Mouse (Mus musculus) kidney, embryonic 15.5 days (tissue): ENCODE data around the gene Hdgfl1. TPM values are rescaled to one million over a fixed set of nuclear protein-coding genes. Genes with fewer than 3 reads are reported as not detected.

ENCODE experiments used
- ATAC-seq: fragments of 200-750 bp; cut with Nextera tagmentation; replicated peaks from 2 replicates; pipeline ENCODE4 v1.8.0; 2017; ENCODE audit warnings: moderate TSS enrichment; ENCODE audit not compliant: low FRiP score
- H3K27ac ChIP-seq: fragments of 300-500 bp; sonication (generic); 2 replicates; pipeline ENCODE4 v1.5.1; 2015; ENCODE audit warnings: mild to moderate bottlenecking, inconsistent platforms
- H3K27me3 ChIP-seq: fragments of 300-500 bp; sonication (generic); 2 replicates; pipeline ENCODE4 v1.6.1; 2015; ENCODE audit warnings: inconsistent platforms
- H3K36me3 ChIP-seq: fragments of 300-500 bp; sonication (generic); 2 replicates; pipeline ENCODE4 v1.6.1; 2015; ENCODE audit warnings: inconsistent platforms
- H3K4me1 ChIP-seq: fragments of 300-500 bp; sonication (generic); 2 replicates; pipeline ENCODE4 v1.6.1; 2015; ENCODE audit warnings: inconsistent platforms
- H3K4me2 ChIP-seq: fragments of 300-500 bp; sonication (generic); 2 replicates; pipeline ENCODE4 v1.6.1; 2015; ENCODE audit warnings: moderate library complexity, mild to moderate bottlenecking, inconsistent platforms
- H3K4me3 ChIP-seq: fragments of 300-500 bp; sonication (generic); replicated peaks from 2 replicates; pipeline ENCODE4 v1.5.1; 2015; ENCODE audit warnings: mild to moderate bottlenecking, inconsistent platforms
- H3K9ac ChIP-seq: fragments of 300-500 bp; sonication (generic); 2 replicates; pipeline ENCODE4 v1.6.1; 2015; ENCODE audit warnings: mild to moderate bottlenecking, inconsistent platforms
- H3K9me3 ChIP-seq: fragments of 300-500 bp; sonication (generic); replicated peaks from 2 replicates; pipeline ENCODE4 v1.6.1; 2016; ENCODE audit warnings: inconsistent platforms
- WGBS: fragments of 180-500 bp; shearing (Covaris S2); methylation state at CpG from one replicate; pipeline ENCODE4 v1.1.7; 2015; ENCODE audit warnings: mixed read lengths; 5-methylcytosine and 5-hydroxymethylcytosine counted together
- polyA plus RNA-seq: library from polyadenylated mRNA; unstranded; fragments of >200 nt; fragmentation: Nextera tagmentation; extraction: Ambion mirVana; gene quantifications from 2 replicates; pipeline ENCODE4 v1.2.1, GENCODE M21; 2015

Hdgfl1 gene
- not detected in 2 replicates for polyA plus RNA-seq

DNA sequence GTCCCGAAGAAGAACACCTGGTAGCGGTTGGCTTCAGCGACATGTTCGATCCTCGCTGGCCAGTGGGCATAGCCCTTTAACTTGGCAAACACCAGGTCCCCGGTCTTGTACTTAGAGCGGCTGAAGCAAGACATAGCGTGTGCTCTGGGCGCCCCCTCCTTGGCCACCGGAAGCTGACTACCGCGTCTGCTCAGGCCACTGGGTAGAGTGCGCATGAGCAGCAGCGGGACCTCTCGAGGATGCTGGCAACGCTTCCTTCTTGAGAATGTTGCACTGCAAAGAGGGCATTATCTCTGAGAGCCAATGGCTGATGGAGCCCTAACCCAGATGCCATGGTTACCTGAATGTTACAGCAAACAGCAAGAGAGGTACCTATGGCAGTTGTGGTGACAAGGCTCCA is at the start of gene Hdgfl1:
TSS of gene Hdgfl1 (minus strand) at position 211 of the 400 bp plus-strand sequence.
- no peaks in the 10 kb centered on the region for H3K36me3 ChIP-seq
- H3K4me1 ChIP-seq, result no peaks in the 10 kb centered on the region
- ATAC-seq, result no peak
- H3K4me2 ChIP-seq, result no peak within 1 kb of the TSS
- no peaks in the 10 kb centered on the region for H3K27me3 ChIP-seq
- no peak within 1 kb of the TSS for H3K9ac ChIP-seq
- H3K9me3 ChIP-seq, result no peaks in the 10 kb centered on the region
- 93% methylated on average over 16 of the region's 16 CpGs for WGBS
- H3K27ac ChIP-seq, result no peak within 1 kb of the TSS
- H3K4me3 ChIP-seq, result no peak within 1 kb of the TSS

DNA sequence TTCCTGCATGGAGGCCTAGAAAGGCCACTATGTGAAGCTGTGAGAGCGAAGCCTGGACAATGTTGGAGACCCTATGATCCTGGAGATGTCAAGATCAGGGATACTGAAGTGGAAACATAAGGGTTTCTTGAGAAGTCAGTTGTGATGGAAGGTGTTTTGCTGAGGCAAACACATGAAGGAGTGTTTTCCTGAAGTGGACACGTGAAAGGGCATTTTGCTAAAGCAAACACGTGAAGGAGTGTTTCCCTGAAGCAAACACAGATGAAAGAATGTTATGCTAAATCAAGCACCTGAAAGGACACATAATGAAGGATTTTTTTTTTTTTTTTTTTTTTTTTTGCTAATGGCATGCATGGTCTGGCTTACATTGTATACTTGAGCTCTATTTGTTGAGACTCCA is 25.5 kb upstream of the Hdgfl1 start:
- H3K27ac ChIP-seq, result no peak overlapping the region
- no peak overlapping the region for H3K9ac ChIP-seq
- H3K4me1 ChIP-seq, result no peaks in the 10 kb centered on the region
- H3K4me2 ChIP-seq, result no peak overlapping the region
- no peak overlapping the region for H3K4me3 ChIP-seq
- no peaks in the 10 kb centered on the region for H3K9me3 ChIP-seq
- 85% methylated on average over 3 of the region's 3 CpGs for WGBS
- no peaks in the 10 kb centered on the region for H3K27me3 ChIP-seq
- no peak for ATAC-seq
- H3K36me3 ChIP-seq, result no peaks in the 10 kb centered on the region

DNA sequence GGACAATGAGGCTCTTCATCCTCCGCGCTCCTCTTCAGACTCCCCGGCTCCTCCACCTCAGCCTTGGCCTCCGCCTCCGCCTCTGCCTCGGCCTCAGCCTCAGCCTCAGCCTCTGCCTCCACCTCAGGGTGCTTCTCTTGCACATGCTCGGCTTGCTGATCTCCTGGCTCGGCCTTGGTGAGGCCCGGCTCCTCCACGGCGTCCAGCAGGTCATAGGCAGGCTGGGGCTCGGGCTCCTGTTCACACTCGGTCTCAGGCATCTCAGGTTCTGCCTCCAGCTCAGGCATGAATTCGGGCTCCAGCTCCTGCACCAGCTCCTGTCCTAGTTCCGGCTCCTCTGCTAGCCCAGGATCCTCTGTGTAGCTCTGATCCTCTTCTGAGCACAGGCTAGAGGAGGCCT is 541 bp downstream of the Hdgfl1 start:
- no peak for ATAC-seq
- no peak overlapping the region for H3K9ac ChIP-seq
- H3K27ac ChIP-seq, result no peak overlapping the region
- no peaks in the 10 kb centered on the region for H3K36me3 ChIP-seq
- no peaks in the 10 kb centered on the region for H3K4me1 ChIP-seq
- WGBS, result 94% methylated on average over 15 of the region's 15 CpGs
- no peaks in the 10 kb centered on the region for H3K27me3 ChIP-seq
- H3K4me3 ChIP-seq, result no peak overlapping the region
- no peaks in the 10 kb centered on the region for H3K9me3 ChIP-seq
- no peak overlapping the region for H3K4me2 ChIP-seq

DNA sequence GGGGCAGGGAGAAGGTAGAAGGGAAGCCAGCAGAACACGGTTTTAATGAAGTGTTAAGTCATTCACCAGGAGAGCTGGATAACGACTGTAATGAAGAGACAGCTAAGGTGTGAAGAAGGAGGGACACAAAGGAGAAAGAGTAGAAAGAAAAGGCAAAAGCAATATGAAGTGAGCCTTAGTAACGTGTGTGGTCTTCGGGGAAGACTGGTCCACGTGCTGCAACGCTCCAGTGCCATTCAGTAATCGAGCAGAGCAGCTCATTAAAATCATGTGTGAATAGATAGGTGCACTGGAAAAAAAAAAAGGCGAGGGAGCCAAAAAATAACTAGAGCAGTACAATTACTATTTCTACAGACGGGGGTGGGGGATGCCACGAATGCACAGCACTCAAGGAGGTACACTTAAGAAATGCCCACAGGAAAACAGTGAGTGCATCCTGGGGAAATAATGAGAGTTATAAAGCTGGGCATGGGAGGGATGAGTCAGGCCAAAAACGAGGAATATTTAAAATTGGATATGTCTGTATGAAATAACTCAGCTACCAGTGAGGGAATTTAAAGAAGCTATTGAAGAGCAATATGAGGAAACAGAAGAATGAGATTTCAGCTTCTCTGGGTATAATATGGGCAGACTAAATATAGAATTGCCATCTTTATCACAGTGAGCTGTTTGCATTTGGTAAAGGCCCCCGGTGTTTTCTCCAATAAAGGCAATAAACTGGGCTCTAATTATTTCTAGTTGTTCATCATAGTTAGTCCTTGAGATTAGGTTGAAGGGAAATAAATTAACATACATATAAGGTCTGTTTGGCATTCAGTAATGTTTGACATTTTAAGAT is 7.8 kb downstream of the Hdgfl1 start:
- Histone ChIP-seq H3K4me1 (no peaks in the 10 kb centered on the region), H3K9ac (no peak overlapping the region), H3K27me3 (no peaks in the 10 kb centered on the region), H3K4me2 (no peak overlapping the region), H3K27ac (no peak overlapping the region), H3K9me3 (no peaks in the 10 kb centered on the region), H3K4me3 (no peak overlapping the region), H3K36me3 (no peaks in the 10 kb centered on the region)
- 52% methylated on average over 12 of the region's 12 CpGs for WGBS
- ATAC-seq, result no peak

DNA sequence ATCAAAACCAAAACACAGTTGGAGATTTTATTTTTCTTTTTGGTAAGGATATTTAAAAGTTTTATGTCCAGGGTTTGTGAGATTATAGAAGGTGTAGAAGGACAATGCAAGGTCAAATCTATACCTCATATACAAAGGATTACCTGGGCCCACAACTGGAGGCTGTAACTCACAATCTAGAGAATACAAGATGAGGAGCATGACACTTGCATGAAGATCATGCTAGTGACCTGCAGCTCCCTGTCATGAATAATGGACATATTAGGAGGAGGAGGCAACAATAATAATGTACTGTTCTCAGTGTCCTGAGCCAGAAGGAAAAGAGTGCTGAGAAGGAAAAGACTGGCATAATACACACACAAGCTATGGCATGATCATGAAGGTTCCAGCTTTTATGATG is 17.1 kb downstream of the Hdgfl1 start:
- no peak overlapping the region for H3K4me3 ChIP-seq
- H3K27me3 ChIP-seq, result no peaks in the 10 kb centered on the region
- no peak overlapping the region for H3K27ac ChIP-seq
- no peaks in the 10 kb centered on the region for H3K9me3 ChIP-seq
- H3K36me3 ChIP-seq, result no peaks in the 10 kb centered on the region
- ATAC-seq, result no peak
- H3K9ac ChIP-seq, result no peak overlapping the region
- no peaks in the 10 kb centered on the region for H3K4me1 ChIP-seq
- H3K4me2 ChIP-seq, result no peak overlapping the region

DNA sequence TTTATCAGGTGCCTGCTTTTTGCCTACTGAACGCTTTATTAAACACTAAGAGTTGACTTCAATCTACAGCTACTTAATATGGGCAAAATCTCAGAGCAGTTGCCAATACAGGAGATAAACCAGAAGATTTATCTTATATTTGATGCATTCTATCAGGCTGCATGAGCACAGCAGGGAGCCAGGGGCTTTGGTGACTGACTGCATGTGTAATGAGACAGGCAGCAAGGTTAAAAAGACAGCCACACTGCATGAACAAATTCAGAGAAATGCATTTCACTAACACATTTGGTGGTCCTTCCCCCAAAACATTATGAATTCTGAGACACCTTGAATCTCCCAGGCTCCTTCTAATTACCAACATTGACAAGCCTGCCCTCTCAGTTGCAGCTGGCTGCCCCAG is 17.6 kb downstream of the Hdgfl1 start:
- WGBS, result 87% methylated on average over 1 of the region's 1 CpGs
- no peaks in the 10 kb centered on the region for H3K9me3 ChIP-seq
- no peak overlapping the region for H3K4me2 ChIP-seq

DNA sequence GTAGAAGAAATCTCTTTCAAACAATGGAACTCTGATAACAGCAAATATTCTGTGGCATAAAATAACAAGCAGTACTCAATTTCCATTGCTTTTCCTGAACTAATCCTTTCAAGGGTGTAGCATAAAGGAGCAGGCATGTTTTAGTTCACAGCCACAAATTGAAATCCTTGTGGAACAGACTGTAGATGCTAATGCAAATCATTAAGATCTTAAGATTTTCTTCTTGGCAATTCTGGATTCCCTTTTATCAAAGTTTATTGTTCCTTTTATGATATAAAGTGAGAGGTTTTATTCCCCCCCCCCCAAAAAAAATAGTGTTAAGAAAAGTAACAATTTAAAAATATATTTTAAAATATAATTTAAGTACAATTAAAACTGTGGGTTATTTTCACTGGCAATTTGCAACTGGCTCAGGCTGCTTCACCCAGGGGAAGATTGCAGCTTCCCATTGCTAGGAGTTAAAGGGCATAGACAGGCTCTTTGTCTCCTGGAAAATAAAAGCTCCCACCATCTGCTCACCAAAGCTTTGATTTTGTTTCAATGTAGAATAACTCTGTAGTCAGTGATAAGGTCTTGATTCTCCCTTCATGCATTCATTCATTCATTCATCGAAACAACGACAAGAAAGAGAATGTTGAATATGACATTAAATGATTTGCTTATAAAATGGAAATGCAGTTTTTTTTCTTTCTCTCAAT is 24.1 kb downstream of the Hdgfl1 start:
- Histone ChIP-seq H3K9ac (no peak overlapping the region), H3K27me3 (no peaks in the 10 kb centered on the region), H3K4me3 (no peak overlapping the region), H3K4me1 (no peaks in the 10 kb centered on the region), H3K9me3 (no peaks in the 10 kb centered on the region), H3K4me2 (no peak overlapping the region), H3K27ac (no peak overlapping the region), H3K36me3 (no peaks in the 10 kb centered on the region)
- WGBS, result 91% methylated on average over 2 of the region's 2 CpGs
- no peak for ATAC-seq

More for the DNA sequence above, 17.6 kb downstream of the Hdgfl1 start:
- H3K27me3 ChIP-seq, result no peaks in the 10 kb centered on the region
- no peak overlapping the region for H3K4me3 ChIP-seq
- H3K27ac ChIP-seq, result no peak overlapping the region
- H3K9ac ChIP-seq, result no peak overlapping the region
- no peak for ATAC-seq
- no peaks in the 10 kb centered on the region for H3K4me1 ChIP-seq
- H3K36me3 ChIP-seq, result no peaks in the 10 kb centered on the region

DNA sequence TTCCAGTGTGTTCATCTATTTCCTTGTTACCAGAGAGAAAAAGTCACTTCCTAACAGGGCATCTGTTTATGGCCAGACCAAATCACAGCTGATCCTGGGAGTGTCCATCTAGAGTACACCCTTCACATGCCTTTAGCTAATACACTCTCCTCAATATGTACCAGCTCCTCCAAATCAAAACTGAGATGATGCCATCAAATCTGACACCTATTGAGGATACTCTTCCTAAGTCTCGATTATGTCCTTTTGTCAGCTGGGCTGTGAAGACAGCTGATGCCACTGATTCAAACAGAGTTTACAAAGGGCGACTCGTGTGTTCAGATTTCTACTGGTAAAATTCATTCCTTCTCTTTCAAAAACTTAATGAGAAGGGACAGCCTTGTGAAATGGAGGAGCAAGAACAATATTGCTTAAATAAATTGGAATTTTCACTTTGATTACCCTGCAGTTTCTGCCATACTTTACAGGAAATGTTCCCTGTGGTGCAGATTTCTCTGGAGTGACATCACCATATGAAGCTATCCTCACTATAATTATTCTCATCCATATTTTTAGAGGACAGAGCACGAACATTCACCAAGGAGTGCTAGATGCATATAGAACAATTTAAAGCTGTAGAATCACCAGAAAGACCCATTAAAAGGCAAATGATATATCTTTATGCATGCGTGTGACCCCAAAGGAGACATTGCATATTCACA is 24.8 kb downstream of the Hdgfl1 start:
- no peaks in the 10 kb centered on the region for H3K36me3 ChIP-seq
- H3K4me1 ChIP-seq, result no peaks in the 10 kb centered on the region
- no peak for ATAC-seq
- no peaks in the 10 kb centered on the region for H3K9me3 ChIP-seq
- 77% methylated on average over 5 of the region's 5 CpGs for WGBS
- no peak overlapping the region for H3K27ac ChIP-seq
- no peak overlapping the region for H3K4me3 ChIP-seq
- H3K4me2 ChIP-seq, result no peak overlapping the region
- H3K9ac ChIP-seq, result no peak overlapping the region
- no peaks in the 10 kb centered on the region for H3K27me3 ChIP-seq

DNA sequence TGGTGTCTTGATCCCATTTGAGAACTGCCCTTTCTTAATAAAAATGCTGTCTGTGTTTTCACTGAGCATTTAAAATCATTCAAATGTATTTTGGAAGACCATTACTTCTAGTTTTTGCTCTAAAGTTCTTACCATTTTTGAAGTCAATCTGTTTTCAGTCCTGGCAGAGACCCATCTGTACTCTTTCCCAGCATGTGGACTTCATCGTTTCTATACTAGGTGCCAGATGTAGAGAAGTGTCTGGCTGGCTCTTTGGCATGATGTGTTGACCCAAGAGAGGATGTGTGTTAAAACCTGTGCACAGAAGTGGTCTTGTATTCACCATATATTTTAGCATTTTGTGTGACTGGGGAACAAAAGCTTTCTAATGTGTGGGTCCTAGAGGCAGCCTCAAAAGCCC is 25.9 kb downstream of the Hdgfl1 start:
- no peak overlapping the region for H3K9ac ChIP-seq
- no peaks in the 10 kb centered on the region for H3K9me3 ChIP-seq
- no peak for ATAC-seq
- H3K27ac ChIP-seq, result no peak overlapping the region
- no peak overlapping the region for H3K4me3 ChIP-seq
- H3K4me2 ChIP-seq, result no peak overlapping the region
- no peaks in the 10 kb centered on the region for H3K4me1 ChIP-seq
- WGBS, result 68% methylated on average over 1 of the region's 1 CpGs
- H3K36me3 ChIP-seq, result no peaks in the 10 kb centered on the region
- no peaks in the 10 kb centered on the region for H3K27me3 ChIP-seq

DNA sequence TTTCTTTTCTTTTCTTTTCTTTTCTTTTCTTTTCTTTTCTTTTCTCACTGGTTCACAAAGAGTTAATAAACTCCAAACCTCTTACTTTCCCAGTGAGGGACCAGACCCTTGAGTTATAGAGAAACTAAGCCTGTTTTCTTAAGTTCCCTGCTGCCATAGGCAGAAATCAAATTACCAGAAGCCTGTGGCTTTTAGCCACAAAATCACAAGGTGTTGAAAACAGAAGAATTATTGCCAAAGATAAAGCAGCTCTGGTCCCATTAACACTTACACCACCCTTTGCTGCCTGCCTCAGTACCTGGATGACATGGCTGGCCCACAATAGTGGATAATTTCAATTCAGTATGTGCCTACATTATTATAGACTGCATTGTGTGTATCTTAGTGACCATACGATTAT is 35.0 kb downstream of the Hdgfl1 start:
- Histone ChIP-seq H3K9ac (no peak overlapping the region), H3K27me3 (no peaks in the 10 kb centered on the region), H3K4me1 (no peaks in the 10 kb centered on the region), H3K4me2 (no peak overlapping the region), H3K9me3 (no peaks in the 10 kb centered on the region), H3K4me3 (no peak overlapping the region), H3K36me3 (no peaks in the 10 kb centered on the region), H3K27ac (no peak overlapping the region)
- no peak for ATAC-seq
- 66% methylated on average over 1 of the region's 1 CpGs for WGBS

DNA sequence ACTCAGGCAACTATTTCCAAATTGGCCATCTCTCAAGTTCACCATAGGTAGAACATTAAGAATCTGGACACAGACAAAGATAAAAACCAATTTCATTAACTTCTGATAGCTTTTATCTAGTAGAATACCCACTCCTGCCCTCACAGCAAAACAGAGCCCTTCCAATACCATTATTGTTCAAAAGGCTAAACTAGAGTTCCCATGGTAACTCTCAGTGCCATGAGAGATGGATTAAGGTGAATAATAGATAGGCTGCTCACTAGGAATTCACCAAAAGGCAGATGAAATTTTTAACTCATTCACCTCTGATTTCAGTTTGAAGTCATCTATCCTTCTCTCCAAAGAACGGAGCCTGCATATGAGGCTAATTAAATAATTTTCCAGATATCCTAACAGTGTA is 45.7 kb downstream of the Hdgfl1 start:
- Histone ChIP-seq H3K27me3 (no peaks in the 10 kb centered on the region), H3K4me1 (no peaks in the 10 kb centered on the region), H3K4me3 (no peak overlapping the region), H3K27ac (no peak overlapping the region), H3K9ac (no peak overlapping the region), H3K4me2 (no peak overlapping the region), H3K36me3 (no peaks in the 10 kb centered on the region), H3K9me3 (no peaks in the 10 kb centered on the region)
- ATAC-seq, result no peak
- WGBS, result 92% methylated on average over 1 of the region's 1 CpGs

DNA sequence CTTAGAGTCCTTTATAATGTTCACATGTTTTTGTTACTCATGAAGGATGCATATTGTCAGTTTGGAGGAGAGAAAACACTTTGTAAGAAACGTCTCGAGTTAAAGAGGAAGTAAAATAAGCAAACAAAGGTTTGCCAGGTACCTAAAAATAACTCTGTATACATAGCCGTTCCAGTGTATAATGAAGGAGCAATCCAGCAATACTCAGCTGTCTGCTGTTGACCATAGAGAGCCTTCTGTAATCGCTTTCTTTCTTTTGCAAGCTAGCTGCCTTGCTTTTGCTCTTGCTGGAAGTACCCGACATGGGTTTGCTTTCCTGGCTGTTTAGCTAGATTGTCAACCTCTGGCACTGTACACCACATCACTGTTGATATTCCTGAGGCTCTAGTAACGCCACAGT is 48.6 kb downstream of the Hdgfl1 start:
- whole genome bisulfite sequencing, result 56% methylated on average over 6 of the region's 6 CpGs
- Histone ChIP-seq H3K4me2 (no peak overlapping the region), H3K27ac (no peak overlapping the region), H3K36me3 (no peaks in the 10 kb centered on the region), H3K4me1 (no peaks in the 10 kb centered on the region), H3K9ac (no peak overlapping the region), H3K4me3 (no peak overlapping the region), H3K9me3 (no peaks in the 10 kb centered on the region), H3K27me3 (no peaks in the 10 kb centered on the region)
- ATAC-seq, result no peak
